Mouse (Mus musculus) adrenal gland, postnatal 10 days (tissue): ENCODE results near the gene Olfr1173. TPM values are rescaled to one million over a fixed set of nuclear protein-coding genes. Genes with fewer than 3 reads are reported as not detected.

ENCODE experiments used
- DNase-seq: peaks from one replicate; pipeline ENCODE4 v3.0.0; 2021; ENCODE audit warnings: mixed read lengths
- long read RNA-seq, 2 experiments: library from polyadenylated mRNA; stranded (forward); transcript quantifications; one replicate each; pipeline ENCODE4 v2.0.0; 2021
- total RNA-seq, 2 experiments: library from RNA; stranded (reverse); gene quantifications; 2 replicates each; pipeline ENCODE4 v1.2.3; 2021

Gene Olfr1173
- total RNA-seq = not detected
- long read RNA-seq, experiment 1 = 0 reads
- long read RNA-seq, experiment 2 = 0 reads

DNA sequence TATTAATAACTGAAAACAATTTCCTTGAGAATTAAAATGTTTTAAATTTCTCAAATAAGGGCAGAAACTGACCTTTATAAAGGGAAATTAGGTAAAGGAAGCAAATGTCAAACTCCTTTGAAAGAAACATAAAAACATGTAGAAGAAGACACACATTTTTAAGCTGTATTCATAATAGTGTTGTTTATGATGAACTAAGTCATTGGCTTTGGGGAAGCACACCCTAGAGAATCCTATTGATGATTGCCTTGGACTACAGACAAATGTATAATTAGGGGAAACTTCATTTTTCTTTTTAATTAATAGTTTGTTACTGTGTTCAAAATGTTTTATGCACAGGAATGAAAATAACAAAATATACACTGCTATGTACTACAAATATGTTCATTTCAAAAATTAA lies at the start of gene Olfr1173:
Gene Olfr1173, minus strand, starts transcription at position 101 of the 400 bp plus-strand sequence.
- DNase-seq = no peak

DNA sequence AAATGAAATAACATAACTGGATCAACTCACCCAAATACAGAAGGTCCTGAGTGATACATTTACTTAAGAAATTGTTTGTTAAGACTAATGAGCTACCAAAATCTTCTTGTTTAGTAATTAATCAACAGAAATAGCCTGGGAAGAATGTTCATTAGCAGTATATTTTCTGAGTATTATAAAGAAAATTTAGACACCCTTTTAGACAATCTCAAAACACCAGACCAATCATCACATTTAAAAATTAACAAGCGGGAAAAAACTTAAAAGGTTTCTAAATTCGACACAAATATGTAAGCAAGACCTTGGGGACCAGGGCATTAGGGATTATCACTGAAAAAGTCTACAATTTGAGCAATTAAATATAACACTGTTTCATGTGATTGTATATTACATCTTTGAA lies 47.4 kb upstream of the Olfr1173 start, which contains the start of gene Olfr1175-ps:
Gene Olfr1175-ps, minus strand, starts transcription at position 101 of the 400 bp plus-strand sequence.
- no peak for DNase-seq

DNA sequence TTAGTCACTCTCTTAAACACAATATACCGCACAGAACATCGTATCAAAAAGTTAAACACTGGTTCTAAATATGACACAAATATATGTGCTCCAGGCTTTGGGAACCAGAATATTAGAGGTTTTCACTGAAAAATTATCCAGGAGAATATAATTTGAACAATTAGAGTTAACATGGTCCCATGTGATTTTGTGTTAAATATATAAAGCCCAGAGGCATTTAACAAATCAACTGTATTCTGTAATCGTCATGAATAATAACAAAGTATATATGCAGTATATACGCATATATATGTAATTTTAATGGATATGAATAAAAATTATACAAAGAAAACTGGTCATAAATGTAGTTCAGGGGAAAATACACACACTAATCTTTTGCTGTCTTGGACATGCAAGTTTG lies 35.4 kb upstream of the Olfr1173 start, which contains the start of gene Olfr1174-ps:
Gene Olfr1174-ps, minus strand, starts transcription at position 101 of the 400 bp plus-strand sequence.
- no peak for DNase-seq

DNA sequence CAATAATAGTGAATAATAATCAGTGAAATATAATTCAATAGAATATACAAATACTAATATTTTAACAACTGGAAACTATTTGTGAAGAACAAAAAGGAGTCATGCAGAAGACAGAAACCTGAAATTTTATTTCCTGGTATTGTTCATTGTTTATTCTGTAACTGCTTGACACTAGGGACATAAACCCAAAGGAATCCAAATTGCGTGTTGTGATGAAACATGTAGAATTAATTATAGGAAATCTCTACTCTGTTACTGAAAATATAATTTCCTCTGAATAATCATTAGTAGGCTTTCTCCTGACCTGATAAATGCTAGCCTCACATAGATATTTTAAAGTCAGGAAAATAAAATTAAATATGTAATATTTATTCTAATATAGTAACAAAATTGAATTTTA lies 51.4 kb downstream of the Olfr1173 start, which contains the start of gene Olfr1170:
Gene Olfr1170, minus strand, starts transcription at position 101 of the 400 bp plus-strand sequence.
- no peak for DNase-seq

Other genes with a start within 250 kb of the Olfr1173 start
- not detected for gene Olfr73, start 242.2 kb downstream of the Olfr1173 start, total RNA-seq
- gene Olfr1162, start 228.7 kb downstream of the Olfr1173 start, total RNA-seq = not detected
- not detected for gene Olfr1163, start 208.0 kb downstream of the Olfr1173 start, total RNA-seq
- not detected for gene Olfr1164, start 185.9 kb downstream of the Olfr1173 start, total RNA-seq
- gene Olfr1166, start 151.6 kb downstream of the Olfr1173 start, total RNA-seq = not detected
- not detected for gene Olfr1167, start 124.7 kb downstream of the Olfr1173 start, total RNA-seq
- not detected for gene Olfr1168, start 98.0 kb downstream of the Olfr1173 start, total RNA-seq
- gene Olfr1170, start 51.5 kb downstream of the Olfr1173 start, total RNA-seq = not detected
- not detected for gene Olfr1174-ps, start 35.3 kb upstream of the Olfr1173 start, total RNA-seq
- not detected for gene Olfr1175-ps, start 47.3 kb upstream of the Olfr1173 start, total RNA-seq
- not detected for gene Olfr1176, start 56.8 kb upstream of the Olfr1173 start, total RNA-seq
- gene Olfr1177-ps, start 66.6 kb upstream of the Olfr1173 start, total RNA-seq = not detected
- gene Olfr1178, start 107.2 kb upstream of the Olfr1173 start, total RNA-seq = not detected
- gene Olfr1179, start 126.6 kb upstream of the Olfr1173 start, total RNA-seq = not detected
- gene Olfr1180, start 139.3 kb upstream of the Olfr1173 start, total RNA-seq = not detected
- not detected for gene Olfr1181, start 146.3 kb upstream of the Olfr1173 start, total RNA-seq
- not detected for gene Gm13757, start 169.3 kb upstream of the Olfr1173 start, total RNA-seq
- not detected for gene Olfr1183, start 175.0 kb upstream of the Olfr1173 start, total RNA-seq
- not detected for gene Olfr1184, start 203.7 kb upstream of the Olfr1173 start, total RNA-seq
- gene Olfr1185-ps1, start 213.4 kb upstream of the Olfr1173 start, total RNA-seq = not detected
- gene Olfr1186, start 238.7 kb upstream of the Olfr1173 start, total RNA-seq = not detected